Mouse (Mus musculus) thymus, adult 2 months (tissue): ENCODE results near the gene Prr23a3.

Experiments
- CTCF ChIP-seq: fragments of 200-500 bp; IDR thresholded peaks from 2 replicates; pipeline ENCODE4 v1.5.1; 2012; ENCODE audit warnings: mild to moderate bottlenecking, control low read depth, low read length, moderate library complexity, borderline replicate concordance; ENCODE audit not compliant: control insufficient read depth, poor library complexity, insufficient read depth; ENCODE audit errors: extremely low read depth
- POLR2A ChIP-seq: fragments of 200-500 bp; IDR thresholded peaks from 2 replicates; pipeline ENCODE4 v1.6.1; 2012; ENCODE audit warnings: mild to moderate bottlenecking, low read length, control low read depth, moderate library complexity; ENCODE audit not compliant: control insufficient read depth, poor library complexity, insufficient read depth; ENCODE audit errors: extremely low read depth

DNA sequence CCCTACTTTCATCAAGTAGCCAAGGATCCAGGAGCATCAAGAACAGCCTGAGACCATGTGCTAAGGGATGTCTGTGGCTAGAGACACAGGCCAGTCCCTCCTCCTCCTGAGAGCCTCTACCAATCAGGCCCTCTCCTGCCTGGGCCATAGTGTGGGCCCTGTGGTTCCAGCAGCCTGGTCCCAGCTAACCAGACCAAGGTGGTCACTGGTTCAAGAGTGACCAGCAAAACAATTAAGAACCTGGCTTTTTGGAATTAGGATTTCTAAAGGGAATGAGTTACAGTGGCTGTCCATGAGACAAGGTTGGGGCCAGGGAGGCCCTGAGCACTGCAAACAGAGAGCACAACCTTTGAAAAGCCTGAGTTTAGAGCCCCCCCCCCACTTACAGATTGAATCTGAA lies 43.5 kb upstream of the Prr23a3 start:
- no peak for TF ChIP-seq POLR2A
- TF ChIP-seq CTCF = no peak
